Mouse (Mus musculus) Muller cell, postnatal 12 days (primary cell): ENCODE measurements at regions not wholly inside any gene's neighbourhood (a gene's known extent, or its start where the extent isn't known, plus 50 kb on each side); places are given as distances from the start of the nearest gene placed in this dataset.

Experiments
- DNase-seq: peaks from one replicate; pipeline ENCODE4 v3.0.0-alpha.2; 2015; ENCODE audit errors: inconsistent ontology term

GRCm38 (mm10) chr15:36427334-36427733, 580.2 kb downstream of the Zfp706 start:
- no peak for DNase-seq

- DNase-seq: no peak
These were observed 581.7 kb downstream of the Zfp706 start for GRCm38 (mm10) chr15:36425902-36426301.

GRCm38 (mm10) chr15:36424047-36424446, 583.5 kb downstream of the Zfp706 start:
- DNase-seq: no peak

GRCm38 (mm10) chr15:36422781-36423180, 584.8 kb downstream of the Zfp706 start:
- no peak for DNase-seq

- no peak for DNase-seq
These were observed 587.6 kb downstream of the Zfp706 start for GRCm38 (mm10) chr15:36419943-36420480.

GRCm38 (mm10) chr15:36417426-36417825, 590.1 kb downstream of the Zfp706 start:
- DNase-seq: no peak

GRCm38 (mm10) chr15:36415552-36416249, 591.9 kb downstream of the Zfp706 start:
- no peak for DNase-seq

GRCm38 (mm10) chr15:36412016-36412415, 595.6 kb downstream of the Zfp706 start:
- DNase-seq: no peak

- DNase-seq: no peak
These were observed 602.1 kb downstream of the Zfp706 start for GRCm38 (mm10) chr15:36405446-36405845.

GRCm38 (mm10) chr15:36403336-36404119, 604.0 kb downstream of the Zfp706 start:
- no peak for DNase-seq

- no peak for DNase-seq
These were observed 605.5 kb downstream of the Zfp706 start for GRCm38 (mm10) chr15:36402051-36402450.

GRCm38 (mm10) chr15:36400311-36400840, 607.2 kb downstream of the Zfp706 start:
- DNase-seq: peak; percentile 62

GRCm38 (mm10) chr15:36399355-36400012, 608.1 kb downstream of the Zfp706 start:
- peak; percentile 20 for DNase-seq

GRCm38 (mm10) chr15:36398099-36398982, 609.2 kb downstream of the Zfp706 start:
- no peak for DNase-seq

- DNase-seq: no peak
These were observed 610.8 kb downstream of the Zfp706 start for GRCm38 (mm10) chr15:36396791-36397190.

- DNase-seq: no peak
These were observed 611.3 kb downstream of the Zfp706 start for GRCm38 (mm10) chr15:36396245-36396644.

- DNase-seq: no peak
These were observed 611.9 kb downstream of the Zfp706 start for GRCm38 (mm10) chr15:36395672-36396050.

GRCm38 (mm10) chr15:36394914-36395671, 612.5 kb downstream of the Zfp706 start:
- no peak for DNase-seq

GRCm38 (mm10) chr15:36389775-36390174, 617.8 kb downstream of the Zfp706 start:
- no peak for DNase-seq

- DNase-seq: no peak
These were observed 626.3 kb downstream of the Zfp706 start for GRCm38 (mm10) chr15:36381228-36381671.
